Mouse (Mus musculus) liver, postnatal 0 days (tissue): ENCODE results near the gene Tbc1d2b. TPM values are rescaled to one million over a fixed set of nuclear protein-coding genes. Genes with fewer than 3 reads are reported as not detected.

Experiments
- ATAC-seq: fragments of 200-750 bp; cut with Nextera tagmentation; 2 replicates; pipeline ENCODE4 v1.8.0; 2017; ENCODE audit warnings: mild to moderate bottlenecking, moderate library complexity
- DNase-seq: peaks from one replicate; pipeline ENCODE4 v3.0.0-alpha.2; 2016
- H3K27ac ChIP-seq: fragments of 300-500 bp; sonication (generic); 2 replicates; pipeline ENCODE4 v1.5.1; 2014; ENCODE audit warnings: antibody characterized with exemption, moderate library complexity, mild to moderate bottlenecking, low read depth
- H3K27me3 ChIP-seq: fragments of 300-500 bp; sonication (generic); 2 replicates; pipeline ENCODE4 v1.6.1; 2014; ENCODE audit warnings: low read length, control low read depth, mixed read lengths; ENCODE audit not compliant: insufficient read depth
- H3K36me3 ChIP-seq: fragments of 300-500 bp; sonication (generic); replicated peaks from 2 replicates; pipeline ENCODE4 v1.6.1; 2014; ENCODE audit warnings: mild to moderate bottlenecking, control low read depth, low read length, moderate library complexity, mixed read lengths; ENCODE audit not compliant: insufficient read depth
- H3K4me1 ChIP-seq: fragments of 300-500 bp; sonication (generic); 2 replicates; pipeline ENCODE4 v1.6.1; 2014; ENCODE audit warnings: antibody characterized with exemption, mild to moderate bottlenecking, control low read depth; ENCODE audit not compliant: insufficient read depth
- H3K4me2 ChIP-seq: fragments of 300-500 bp; sonication (generic); 2 replicates; pipeline ENCODE4 v1.6.1; 2014; ENCODE audit warnings: low read depth, mild to moderate bottlenecking, low read length, moderate library complexity, mixed read lengths
- H3K4me3 ChIP-seq: fragments of 300-500 bp; sonication (generic); 2 replicates; pipeline ENCODE4 v1.5.1; 2014; ENCODE audit warnings: low read depth, low read length
- H3K9ac ChIP-seq: fragments of 300-500 bp; sonication (generic); replicated peaks from 2 replicates; pipeline ENCODE4 v1.6.1; 2014; ENCODE audit warnings: mild to moderate bottlenecking, moderate library complexity
- H3K9me3 ChIP-seq: fragments of 300-500 bp; sonication (generic); 2 replicates; pipeline ENCODE4 v1.6.1; 2016; ENCODE audit warnings: mild to moderate bottlenecking, control low read depth, low read length, mixed read lengths
- CTCF ChIP-seq: sonication (generic); IDR thresholded peaks from 2 replicates; pipeline ENCODE4 v1.5.1; 2016; ENCODE audit warnings: antibody characterized with exemption, low read depth
- EP300 ChIP-seq: IDR thresholded peaks from 2 replicates; pipeline ENCODE4 v1.6.1; 2016; ENCODE audit warnings: antibody characterized with exemption, low read depth, mild to moderate bottlenecking
- WGBS: fragments of 180-500 bp; shearing (Covaris S2); extraction: QIAGEN DNeasy Blood & Tissue Kit; methylation state at CpG from one replicate; pipeline ENCODE4 v1.1.7; 2014; ENCODE audit not compliant: insufficient replicate concordance; 5-methylcytosine and 5-hydroxymethylcytosine counted together
- polyA plus RNA-seq: library from polyadenylated mRNA; unstranded; fragments of >200 nt; fragmentation: Nextera tagmentation; extraction: Ambion mirVana; gene quantifications from 2 replicates; pipeline ENCODE4 v1.2.1, GENCODE M21; 2015

The Tbc1d2b gene
- polyA plus RNA-seq, 1 experiment from 2014 or later: 6.2 TPM

- no peaks in the 10 kb centered on the region for H3K36me3 ChIP-seq
- H3K4me2 ChIP-seq: no peak overlapping the region
- ATAC-seq (no peak), DNase-seq (no peak)
- no peaks in the 10 kb centered on the region for H3K9me3 ChIP-seq
- H3K4me3 ChIP-seq: no peak overlapping the region
- H3K27me3 ChIP-seq: no peaks in the 10 kb centered on the region
- no peak for TF ChIP-seq CTCF
- no peak for TF ChIP-seq EP300
- H3K4me1 ChIP-seq: peaks cover 2% of the 10 kb centered on the region; the same call in 1 of the 2 replicates
- 70% methylated on average over 5 of the region's 5 CpGs for WGBS
- no peak overlapping the region for H3K27ac ChIP-seq
- H3K9ac ChIP-seq: no peak overlapping the region
These were observed 91.2 kb downstream of the Tbc1d2b start for GRCm38 (mm10) chr9:90179409-90179808.

- Histone ChIP-seq H3K4me1 (no peaks in the 10 kb centered on the region), H3K9ac (no peak overlapping the region), H3K9me3 (no peaks in the 10 kb centered on the region), H3K27ac (no peak overlapping the region), H3K27me3 (no peaks in the 10 kb centered on the region), H3K4me3 (no peak overlapping the region), H3K36me3 (no peaks in the 10 kb centered on the region), H3K4me2 (no peak overlapping the region)
- DNase-seq (no peak), ATAC-seq (no peak)
- TF ChIP-seq EP300: no peak
- TF ChIP-seq CTCF: no peak
- WGBS: 69% methylated on average over 3 of the region's 3 CpGs
These were observed 97.3 kb downstream of the Tbc1d2b start for GRCm38 (mm10) chr9:90173330-90173729.

- no peak overlapping the region for H3K4me3 ChIP-seq
- 65% methylated on average over 8 of the region's 8 CpGs for WGBS
- H3K36me3 ChIP-seq: no peaks in the 10 kb centered on the region
- H3K27ac ChIP-seq: no peak overlapping the region
- peak; percentile 29; the same call in 1 of the 2 replicates for ATAC-seq
- no peak overlapping the region for H3K4me2 ChIP-seq
- H3K4me1 ChIP-seq: no peaks in the 10 kb centered on the region
- H3K9me3 ChIP-seq: no peaks in the 10 kb centered on the region
- DNase-seq: no peak
- TF ChIP-seq EP300 (no peak), CTCF (no peak)
- no peak overlapping the region for H3K9ac ChIP-seq
- no peaks in the 10 kb centered on the region for H3K27me3 ChIP-seq
These were observed 97.9 kb downstream of the Tbc1d2b start for GRCm38 (mm10) chr9:90172528-90173321.

- ATAC-seq (no peak), DNase-seq (no peak)
- Histone ChIP-seq H3K9ac (no peak overlapping the region), H3K4me2 (no peak overlapping the region), H3K4me3 (no peak overlapping the region), H3K36me3 (no peaks in the 10 kb centered on the region), H3K4me1 (no peaks in the 10 kb centered on the region), H3K27me3 (no peaks in the 10 kb centered on the region), H3K27ac (no peak overlapping the region), H3K9me3 (no peaks in the 10 kb centered on the region)
- TF ChIP-seq EP300 (no peak), CTCF (no peak)
- 88% methylated on average over 19 of the region's 19 CpGs for WGBS
These were observed 99.2 kb downstream of the Tbc1d2b start for GRCm38 (mm10) chr9:90171421-90171820.

- Histone ChIP-seq H3K4me1 (0 out of 2 replicates have a peak, but pooled peaks cover 2% of the 10 kb centered on the region), H3K27me3 (0 out of 2 replicates have a peak, but pooled peaks cover 2% of the 10 kb centered on the region), H3K27ac (no peak overlapping the region), H3K4me3 (no peak overlapping the region), H3K36me3 (no peaks in the 10 kb centered on the region), H3K9ac (no peak overlapping the region), H3K9me3 (no peaks in the 10 kb centered on the region), H3K4me2 (no peak overlapping the region)
- TF ChIP-seq CTCF (no peak), EP300 (no peak)
- no peak for DNase-seq
- no peak for ATAC-seq
- 77% methylated on average over 4 of the region's 4 CpGs for WGBS
These were observed 100.6 kb downstream of the Tbc1d2b start for GRCm38 (mm10) chr9:90169965-90170364.

GRCm38 (mm10) chr9:90166615-90167014 is 104.0 kb downstream of the Tbc1d2b start:
- H3K9ac ChIP-seq: no peak overlapping the region
- 52% methylated on average over 5 of the region's 5 CpGs for WGBS
- peaks cover 30% of the 10 kb centered on the region for H3K27me3 ChIP-seq
- ATAC-seq: no peak
- no peak overlapping the region for H3K27ac ChIP-seq
- no peak overlapping the region for H3K4me2 ChIP-seq
- DNase-seq: no peak
- no peak for TF ChIP-seq CTCF
- no peak for TF ChIP-seq EP300
- no peaks in the 10 kb centered on the region for H3K9me3 ChIP-seq
- H3K36me3 ChIP-seq: no peaks in the 10 kb centered on the region
- H3K4me1 ChIP-seq: peaks cover 18% of the 10 kb centered on the region; the same call in 1 of the 2 replicates
- no peak overlapping the region for H3K4me3 ChIP-seq
